Mouse (Mus musculus) duodenum, adult 2 months (tissue): Measurements from ENCODE around the gene Rp2. TPM values are rescaled to one million over a fixed set of nuclear protein-coding genes. Genes with fewer than 3 reads are reported as not detected.

Source experiments
- polyA plus RNA-seq: library from polyadenylated mRNA; depleted of rRNA; stranded (reverse); fragments of >200 nt; gene quantifications from 2 replicates; pipeline ENCODE4 v1.2.3, GENCODE M21; 2012; ENCODE audit warnings: low replicate concordance; rRNA removed

The Rp2 gene
- 1.4 and 3.1 TPM in 2 replicates for polyA plus RNA-seq

DNA sequence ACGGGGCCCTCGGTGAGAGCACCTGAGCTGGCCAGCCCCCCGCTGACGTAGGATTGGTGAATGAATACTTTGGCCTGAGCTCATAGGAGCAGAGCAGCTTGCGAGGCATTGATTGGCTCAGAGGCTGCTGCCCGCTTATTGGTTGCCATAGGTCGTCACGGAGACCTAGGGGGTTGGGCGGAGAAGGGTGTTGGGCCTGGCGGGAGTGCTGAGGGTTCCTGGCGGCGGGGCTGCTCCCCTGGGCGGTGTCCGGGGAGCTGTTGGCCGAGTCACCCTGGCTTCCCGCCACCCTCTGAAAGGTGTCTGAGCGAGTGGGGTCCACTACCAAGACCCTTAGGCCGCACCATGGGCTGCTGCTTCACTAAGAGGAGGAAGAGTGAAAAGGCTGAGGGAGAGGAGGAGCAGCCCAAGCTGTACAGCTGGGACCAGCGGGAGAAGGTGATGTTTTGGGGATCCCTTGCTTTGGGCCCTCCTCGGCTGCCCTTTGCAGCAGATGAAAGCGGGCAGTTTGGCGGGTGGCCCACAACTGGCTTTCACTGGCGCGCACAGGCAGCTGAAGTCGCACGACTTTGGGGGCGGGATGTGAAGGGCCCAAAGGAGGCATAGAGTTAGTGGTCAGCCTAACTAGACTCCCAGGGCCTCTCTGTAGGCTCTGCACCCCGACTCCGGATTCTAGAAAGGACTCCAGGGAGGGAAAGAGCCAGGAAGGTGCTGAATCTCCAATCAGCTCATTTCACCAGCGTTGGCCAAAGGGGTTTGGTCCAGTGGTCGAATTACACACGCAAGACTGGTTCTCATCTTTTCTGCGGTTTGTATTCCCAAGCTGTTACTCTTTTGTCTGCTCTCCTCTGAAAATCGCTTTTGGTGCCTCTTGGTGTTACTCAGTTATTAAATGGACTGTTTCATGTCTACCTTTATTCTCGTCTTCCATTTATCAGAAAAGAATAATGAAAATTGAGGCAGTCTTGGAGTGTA lies at the start of gene Rp2:
Gene Rp2 (plus strand): TSS at position 91 of the 975 bp plus-strand sequence.

DNA sequence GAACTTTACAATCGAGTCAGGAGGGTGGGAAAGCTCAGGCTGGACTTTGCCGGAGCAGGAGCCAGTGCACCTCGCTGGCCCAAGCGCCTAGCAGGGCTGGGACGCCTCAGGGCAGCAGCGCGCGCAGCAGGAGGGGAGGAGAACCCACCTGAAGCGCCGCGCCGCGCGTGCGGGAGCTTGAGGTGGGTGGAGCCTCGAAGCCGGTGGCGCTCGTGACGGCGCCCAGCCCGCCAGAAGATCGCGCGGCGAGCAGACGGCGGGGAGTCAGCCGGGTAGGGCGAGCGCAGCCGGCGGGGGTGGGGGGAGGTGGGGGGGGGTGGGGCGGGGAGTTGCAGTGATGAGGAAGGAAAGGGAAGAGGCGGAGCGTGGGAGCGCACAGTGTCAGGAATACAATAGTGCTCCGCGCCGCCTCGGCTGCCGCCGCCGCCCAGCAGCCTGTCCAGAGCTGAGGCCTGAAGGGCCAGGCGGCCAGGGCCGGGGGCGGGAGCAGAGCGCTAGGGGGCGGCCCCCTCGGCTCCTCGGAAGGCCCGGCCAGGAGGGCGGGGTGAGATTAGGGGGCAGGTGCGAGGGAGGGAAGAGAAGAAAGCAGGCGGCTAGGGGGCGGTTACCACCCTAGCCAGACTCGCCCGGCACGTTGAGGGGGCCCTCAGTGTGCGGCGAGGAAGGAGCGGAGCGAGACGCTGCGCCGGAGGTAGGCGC lies 61.0 kb downstream of the Rp2 start, which contains the start of gene Jade3:
Gene Jade3 (plus strand): TSS at position 549 of the 699 bp plus-strand sequence.

Other genes with a start within 250 kb of the Rp2 start
- 0.42 and 0.58 TPM in 2 replicates for gene Slc9a7, start 72.7 kb upstream of the Rp2 start, polyA plus RNA-seq
- gene Jade3, start 61.2 kb downstream of the Rp2 start, polyA plus RNA-seq: 0.14 and 0.19 TPM in 2 replicates
- 0.08 and 0.14 TPM in 2 replicates for gene Rgn, start 185.3 kb downstream of the Rp2 start, polyA plus RNA-seq